In the genomic region with DNA sequence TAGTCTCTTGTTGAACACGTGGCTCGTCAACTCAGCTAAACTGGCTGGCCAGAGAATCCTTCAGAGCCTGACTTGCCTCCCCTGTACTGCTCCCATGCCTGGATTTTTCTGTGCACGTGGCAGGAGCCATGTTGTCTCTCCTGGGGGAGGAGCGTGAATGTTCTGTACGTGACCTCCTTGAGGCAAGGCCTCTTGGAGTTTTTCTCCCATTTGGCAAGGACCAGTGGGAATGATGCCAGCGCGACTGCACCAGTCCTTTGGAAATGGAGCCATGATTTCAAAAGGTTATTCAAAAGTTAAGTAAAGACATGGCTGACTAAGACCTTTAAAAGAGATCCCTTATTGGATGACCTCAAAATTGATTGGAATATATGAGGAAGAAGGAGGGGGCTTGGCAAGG, we compare ENCODE assay signal across 21 mouse cellular contexts. TPM values are rescaled to one million over a fixed set of nuclear protein-coding genes. Genes with fewer than 3 reads are reported as not detected.
DNase-seq lines count a peak whose midpoint lies in the region; ATAC-seq and TF ChIP-seq lines count a peak whose summit lies in the region.
"Had no signal": no experiment of that assay in that cellular context is flagged by ENCODE, and none has a peak within 500 bp of the region (broad histone marks: within the 10 kb centered on the region; RNA-seq: fewer than 3 reads in every experiment).

No protein-coding gene starts in this region.

- WGBS in liver, postnatal 0 days (ENCODE audit: insufficient replicate concordance), result 75% methylated on average over 7 of the region's 7 CpGs

- no peaks in the 10 kb centered on the region for H3K36me3 ChIP-seq in liver, postnatal 0 days (replicated peaks; ENCODE audit: insufficient read depth, low read length)
- H3K36me3 ChIP-seq: embryonic facial prominence, embryonic 12.5 days; hindbrain, embryonic 10.5 days; limb, embryonic 10.5 days; liver, embryonic 15.5 days; neural tube, embryonic 15.5 days had no signal

- peak overlapping the region; percentile 89 for H3K27ac ChIP-seq in liver, postnatal 0 days (ENCODE audit: low read depth)
- no peak overlapping the region for H3K27ac ChIP-seq in layer of hippocampus, adult 2 months
- H3K27ac ChIP-seq: embryonic facial prominence, embryonic 12.5 days; hindbrain, embryonic 10.5 days; limb, embryonic 10.5 days; liver, embryonic 15.5 days; neural tube, embryonic 15.5 days had no signal

- no peak overlapping the region for H3K4me3 ChIP-seq in liver, postnatal 0 days (ENCODE audit: low read depth, low read length)
- H3K4me3 ChIP-seq in layer of hippocampus, adult 2 months, result no peak overlapping the region
- H3K4me3 ChIP-seq: embryonic facial prominence, embryonic 12.5 days; hindbrain, embryonic 10.5 days; limb, embryonic 10.5 days; liver, embryonic 15.5 days; neural tube, embryonic 15.5 days had no signal

- no peaks in the 10 kb centered on the region for H3K9me3 ChIP-seq in liver, postnatal 0 days (ENCODE audit: low read length)
- H3K9me3 ChIP-seq: embryonic facial prominence, embryonic 12.5 days; hindbrain, embryonic 10.5 days; limb, embryonic 10.5 days; liver, embryonic 15.5 days; neural tube, embryonic 15.5 days had no signal

- no peak overlapping the region for H3K9ac ChIP-seq in liver, postnatal 0 days (replicated peaks)
- H3K9ac ChIP-seq: embryonic facial prominence, embryonic 12.5 days; liver, embryonic 15.5 days; neural tube, embryonic 15.5 days had no signal

- H3K4me1 ChIP-seq in liver, postnatal 0 days (ENCODE audit: insufficient read depth), result peaks cover 5% of the 10 kb centered on the region; the same call in 1 of the 2 replicates
- H3K4me1 ChIP-seq: embryonic facial prominence, embryonic 12.5 days; hindbrain, embryonic 10.5 days; limb, embryonic 10.5 days; neural tube, embryonic 15.5 days had no signal

- peak; percentile 22 for DNase-seq in liver, postnatal 0 days
- DNase-seq in liver, result no peak
- DNase-seq in adrenal gland, adult 18-20 months (ENCODE audit: low spot score in 2 of 2), result peak; percentile 22 to 40
- peak; percentile 88 for DNase-seq in adrenal gland, postnatal 14 days
- DNase-seq in ovary, postnatal 14 days (ENCODE audit: low spot score), result peak; percentile 7
- no peak for DNase-seq in layer of hippocampus, adult 2 months (ENCODE audit: low spot score in 2 of 2)
- DNase-seq: cerebellum, adult 2 months; layer of hippocampus, postnatal 36 days; right cerebral cortex, postnatal 14 days; thymus, adult 2 months had no signal

- no peaks in the 10 kb centered on the region for H3K27me3 ChIP-seq in liver, postnatal 0 days (ENCODE audit: insufficient read depth, low read length)
- H3K27me3 ChIP-seq: embryonic facial prominence, embryonic 12.5 days; liver, embryonic 15.5 days; neural tube, embryonic 15.5 days had no signal

- no peak for TF ChIP-seq EP300 in liver, postnatal 0 days (IDR thresholded peaks at IDR 0.05; ENCODE audit: low read depth)

- ATAC-seq in liver, postnatal 0 days, result no peak
- ATAC-seq in inflammation-experienced regulatory T-cells, adult 6 months, result no peak
- ATAC-seq: CD4-positive, CD25-positive, alpha-beta regulatory T cell, adult 4 months had no signal

- no peak for TF ChIP-seq CTCF in liver, postnatal 0 days (IDR thresholded peaks at IDR 0.05; ENCODE audit: low read depth)
- no peak for TF ChIP-seq CTCF in layer of hippocampus, adult 2 months (conservative IDR thresholded peaks at IDR 0.05)

- no peak overlapping the region for H3K4me2 ChIP-seq in liver, postnatal 0 days (ENCODE audit: low read depth, low read length)
- H3K4me2 ChIP-seq: embryonic facial prominence, embryonic 12.5 days; liver, embryonic 15.5 days; neural tube, embryonic 15.5 days had no signal

RNA-seq across cellular contexts. Expression of a gene that starts 30.0 kb away (rescaled TPM):
- 0.05 and 0.07 TPM in 2 replicates for polyA plus RNA-seq in liver, postnatal 0 days (2015; fragmentation: Nextera tagmentation; extraction: Ambion mirVana)
- under 1 TPM in 1 of 2 experiments, not detected in 1; 0.19 TPM for total RNA-seq in adrenal gland, adult 18-20 months (2021)
- total RNA-seq in adrenal gland, postnatal 14 days (2021), result 0.11 and 1.2 TPM in 2 replicates
- total RNA-seq in layer of hippocampus, adult 2 months (2021), result not detected
- polyA plus RNA-seq in inflammation-experienced regulatory T-cells, adult 6 months (2017; shearing (Covaris generic)), result 100 to 1,000 TPM in 2 of 3 experiments, 10 to 100 TPM in 1; 72.4 to 156 (median 144) TPM
- total RNA-seq: common myeloid progenitor, adult 5-6 weeks; granulocyte monocyte progenitor cell, adult 5-6 weeks; layer of hippocampus, postnatal 36 days; MEL had no signal
- polyA plus RNA-seq: cerebellum, adult 2 months; embryonic facial prominence, embryonic 12.5 days; heart, embryonic 14.5 days; hindbrain, embryonic 10.5 days; limb, embryonic 10.5 days; liver, embryonic 15.5 days; neural tube, embryonic 15.5 days had no signal

RNA-seq across cellular contexts. Expression of a gene that starts 48.0 kb away (rescaled TPM):
- 15.1 and 16.3 TPM in 2 replicates for polyA plus RNA-seq in liver, postnatal 0 days (2015; fragmentation: Nextera tagmentation; extraction: Ambion mirVana)
- 100 to 1,000 TPM in 1 of 2 experiments, 10 to 100 TPM in 1; 90.8 to 113 TPM for total RNA-seq in adrenal gland, adult 18-20 months (2021)
- total RNA-seq in adrenal gland, postnatal 14 days (2021), result 97.0 and 101 TPM in 2 replicates
- 10 to 100 TPM; 53.5 to 55.0 TPM for total RNA-seq in layer of hippocampus, adult 2 months (2021)
- 10 to 100 TPM in 2 of 3 experiments, 1 to 10 TPM in 1; 9.1 to 12.4 (median 10.7) TPM for polyA plus RNA-seq in inflammation-experienced regulatory T-cells, adult 6 months (2017; shearing (Covaris generic))

Comparison
In these comparisons a context has a peak if more than half of its experiments do, and no peak if none do; other contexts are left out.
1. DNase-seq: peak in liver, postnatal 0 days (single experiment), adrenal gland, adult 18-20 months (2 of 2), adrenal gland, postnatal 14 days (single experiment) and ovary, postnatal 14 days (single experiment); none in liver (single experiment) and layer of hippocampus, adult 2 months (0 of 2).